Mouse (Mus musculus): ENCODE data around the gene Acsbg2.

- TF ChIP-seq POLR2A (IDR thresholded peaks at IDR 0.05; ENCODE audit: insufficient read depth, low read depth, low read length): no peak
- no peak for TF ChIP-seq CTCF (IDR thresholded peaks at IDR 0.05; ENCODE audit: insufficient read depth, low read depth, low read length)
Observed at GRCm38 (mm10) chr17:56849710-56850109, 24.5 kb downstream of the Acsbg2 start.
